Mouse (Mus musculus): ENCODE measurements around the gene 4931408C20Rik.
A peak's percentile ranks its signal among the peaks of the same experiment; 100 is the strongest.

4931408C20Rik gene

DNA sequence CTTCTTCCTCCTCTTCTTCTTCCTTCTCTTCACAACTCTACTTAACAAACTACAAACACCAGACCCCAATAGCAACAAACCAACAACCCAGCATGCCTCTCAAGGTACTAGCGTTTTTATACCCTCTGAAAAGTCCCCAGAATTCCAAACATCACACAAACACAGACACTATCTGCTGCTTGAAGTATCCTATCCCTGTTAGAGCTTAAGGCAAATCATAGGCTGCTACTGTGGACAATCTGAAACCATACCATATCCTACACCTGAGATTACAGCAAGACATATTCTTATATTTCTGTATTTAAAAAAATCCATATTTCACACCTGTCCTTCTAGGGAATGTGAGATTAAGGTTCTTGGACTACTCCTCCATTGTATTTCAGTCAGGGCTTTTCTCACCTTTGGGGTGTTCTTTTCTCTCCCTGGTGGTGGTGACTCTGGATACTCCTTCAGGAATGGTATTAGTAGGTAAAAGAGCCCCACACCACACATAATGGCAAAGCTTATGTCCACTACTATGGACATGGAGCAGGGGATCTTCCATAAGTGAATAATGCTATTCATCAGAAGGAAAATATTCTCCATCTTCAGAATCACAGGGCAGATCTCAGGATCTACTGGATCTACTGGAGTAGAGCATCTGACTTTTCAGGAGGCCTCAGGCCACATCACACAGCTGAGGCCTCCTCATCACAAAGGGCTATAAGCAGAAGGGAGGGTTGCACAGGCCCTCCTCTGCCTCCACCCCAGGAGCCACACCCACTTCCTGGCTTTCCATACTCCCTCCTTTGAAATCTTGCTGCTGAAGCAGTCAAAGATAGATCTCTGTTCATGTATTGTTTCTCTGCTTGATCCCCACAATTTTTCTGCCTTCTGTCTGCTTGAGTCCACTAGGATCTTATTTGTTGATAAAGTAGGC, at the start of gene 4931408C20Rik:
4931408C20Rik (minus strand) TSS at position 619 of the 919 bp plus-strand sequence.
- peak in 1 of 2 experiments; percentile 5 for DNase-seq (ENCODE audit: low spot score in 2 of 2)

DNA sequence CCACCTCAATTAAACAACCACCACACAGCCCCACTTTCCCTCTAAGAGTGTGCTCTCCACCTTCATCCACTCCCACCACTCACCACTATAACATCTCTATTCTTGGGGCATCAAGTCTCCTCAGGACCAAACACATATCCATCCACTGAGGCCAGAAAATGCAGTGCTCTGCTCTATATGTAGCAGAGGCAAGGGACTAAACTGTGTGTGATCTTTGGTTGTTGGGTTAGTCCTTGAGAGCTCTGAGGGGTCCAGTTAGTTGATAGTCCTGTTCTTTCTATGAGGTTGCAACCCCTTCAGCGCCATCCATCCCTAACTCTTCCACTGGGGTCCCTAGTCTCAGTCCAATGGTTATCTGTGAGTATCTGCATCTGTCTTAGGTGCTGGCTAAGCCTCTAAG, 666 bp upstream of the 4931408C20Rik start:
- peak in 1 of 2 experiments; percentile 2 for DNase-seq (ENCODE audit: low spot score in 2 of 2)

DNA sequence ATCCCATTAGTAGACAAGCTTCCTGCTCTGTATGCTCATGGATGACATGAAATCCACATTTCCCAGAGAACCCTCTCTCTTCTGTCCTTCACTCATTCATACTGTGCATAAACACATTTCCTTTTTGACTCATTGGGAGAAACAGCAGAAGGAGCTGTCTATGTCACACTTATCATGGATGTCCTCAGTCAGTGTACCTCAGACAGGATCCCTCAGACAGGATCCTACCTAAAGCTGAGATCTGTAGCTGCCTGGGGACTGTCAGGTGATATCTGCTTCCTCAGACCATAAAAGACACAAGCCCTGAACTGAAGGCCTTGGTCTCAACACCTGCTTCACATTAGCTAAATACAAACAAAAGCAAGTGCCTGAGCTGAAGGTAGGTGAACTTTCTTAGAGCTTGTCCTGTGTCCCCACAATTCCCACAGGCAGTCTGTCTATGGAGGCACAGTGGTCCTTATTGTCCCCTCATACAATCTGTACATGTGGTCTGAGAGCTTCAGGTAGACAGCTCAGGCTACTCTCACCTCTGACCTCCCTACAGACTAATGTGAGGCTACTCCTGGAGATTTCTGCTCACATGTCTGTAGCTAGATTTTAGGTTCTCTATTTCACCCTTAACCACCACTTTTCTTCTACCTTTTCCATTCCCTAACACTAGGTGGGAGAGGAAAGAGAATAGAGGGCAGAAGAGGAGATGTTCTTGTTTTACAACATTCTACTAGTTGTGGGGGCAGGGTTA, 1.1 kb downstream of the 4931408C20Rik start:
- no peak for DNase-seq (ENCODE audit: low spot score in 2 of 2)

DNA sequence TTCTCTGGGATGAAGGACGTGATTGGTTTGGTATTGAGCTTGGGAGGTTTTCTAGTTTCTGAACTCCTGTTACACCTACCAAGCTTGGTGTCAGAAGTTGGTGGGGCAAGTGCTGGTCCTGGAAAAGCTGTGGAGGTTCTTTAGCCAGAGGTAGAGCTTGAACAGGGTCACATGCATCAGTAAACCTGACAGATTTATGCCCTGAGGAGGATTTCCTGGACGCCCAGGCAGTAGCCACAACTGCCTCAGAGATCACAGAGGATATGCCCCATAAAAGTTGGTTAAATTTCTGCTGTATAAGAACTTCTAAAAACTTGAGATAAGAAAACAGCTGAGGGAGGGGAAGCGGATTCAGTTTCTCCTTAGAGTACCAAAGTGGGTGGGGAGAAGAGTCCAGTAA, 1.9 kb downstream of the 4931408C20Rik start:
- DNase-seq (ENCODE audit: low spot score in 2 of 2): no peak

DNA sequence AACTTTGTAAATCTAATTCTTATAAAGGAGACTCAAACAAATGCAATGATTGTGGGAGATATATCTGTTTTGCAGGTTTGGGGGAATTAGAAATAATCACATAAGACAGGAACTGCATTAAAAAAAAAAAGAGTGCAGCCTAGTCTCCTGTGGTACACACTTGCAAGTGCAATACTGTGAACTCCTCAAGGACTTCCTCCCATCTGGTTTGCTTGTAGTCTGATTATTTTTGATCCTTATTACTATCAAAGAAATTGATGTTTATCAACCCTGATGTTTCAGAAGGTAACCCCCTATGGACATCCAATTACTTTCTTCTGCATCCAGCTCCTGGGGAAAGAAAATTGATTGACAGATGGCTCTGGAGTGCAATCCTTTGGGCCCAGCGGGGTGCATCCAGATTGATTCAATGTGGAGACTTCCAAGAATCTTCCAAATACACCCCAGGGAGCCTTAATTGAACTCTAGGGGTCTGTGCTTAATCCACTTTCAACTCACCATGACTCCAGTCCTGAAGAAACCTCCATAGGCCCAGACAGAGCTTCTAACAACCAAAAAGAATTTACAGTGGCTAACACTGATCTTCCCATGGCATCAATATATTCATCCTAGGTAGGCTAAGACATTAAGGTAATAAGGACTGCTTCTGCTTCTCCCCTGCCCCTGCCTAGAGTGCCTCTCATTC, 37.4 kb downstream of the 4931408C20Rik start:
- no peak for DNase-seq (ENCODE audit: low spot score in 2 of 2)

DNA sequence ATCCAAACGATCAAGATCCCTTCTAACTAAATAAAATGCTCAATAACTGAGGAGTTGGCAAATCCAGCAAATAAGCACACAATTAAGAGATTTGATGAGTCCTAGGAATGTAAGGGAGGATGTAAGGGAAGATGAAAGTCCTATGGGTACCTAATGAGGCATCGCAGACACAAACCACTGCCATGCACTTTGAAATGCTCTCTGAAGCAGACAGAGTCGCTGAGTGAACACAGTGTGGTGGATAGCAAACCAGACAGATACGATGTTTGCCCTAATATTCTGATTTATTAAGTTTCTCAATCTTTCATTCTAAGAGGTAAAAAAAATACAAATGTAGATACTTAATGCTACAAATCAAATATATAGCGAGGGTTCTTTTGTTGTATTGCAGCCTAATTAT, 51.2 kb downstream of the 4931408C20Rik start:
- DNase-seq (ENCODE audit: low spot score in 2 of 2): no peak

All from left cerebral cortex, adult 9 months (tissue).